Mouse (Mus musculus): ENCODE measurements around the gene Trim63.
"Not testable (repeated sequence)": the region's sequence is repeated elsewhere in the genome, so short reads cannot be mapped to it uniquely, and the experiment has no call there.

Gene Trim63

DNA sequence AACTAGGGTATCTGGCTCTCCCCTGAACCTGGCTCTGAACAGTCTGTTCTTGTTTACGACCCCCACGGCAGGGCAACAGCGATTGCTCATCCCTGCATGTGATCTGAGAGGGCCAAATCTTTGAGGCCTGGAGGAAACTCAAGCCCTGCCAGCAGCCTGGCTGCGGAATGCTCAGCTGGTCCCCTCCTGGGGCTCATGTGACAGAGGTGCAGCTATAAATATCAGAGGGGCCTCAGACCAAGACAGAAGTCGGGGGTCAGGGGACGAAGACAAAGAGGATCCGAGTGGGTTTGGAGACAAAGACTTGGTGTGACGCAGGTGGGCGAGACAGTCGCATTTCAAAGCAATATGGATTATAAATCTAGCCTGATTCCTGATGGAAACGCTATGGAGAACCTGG is at the start of gene Trim63:
Gene Trim63 (plus strand): TSS at position 245 of the 400 bp plus-strand sequence.
- no peak for DNase-seq (ENCODE audit: low spot score in 2 of 2)

DNA sequence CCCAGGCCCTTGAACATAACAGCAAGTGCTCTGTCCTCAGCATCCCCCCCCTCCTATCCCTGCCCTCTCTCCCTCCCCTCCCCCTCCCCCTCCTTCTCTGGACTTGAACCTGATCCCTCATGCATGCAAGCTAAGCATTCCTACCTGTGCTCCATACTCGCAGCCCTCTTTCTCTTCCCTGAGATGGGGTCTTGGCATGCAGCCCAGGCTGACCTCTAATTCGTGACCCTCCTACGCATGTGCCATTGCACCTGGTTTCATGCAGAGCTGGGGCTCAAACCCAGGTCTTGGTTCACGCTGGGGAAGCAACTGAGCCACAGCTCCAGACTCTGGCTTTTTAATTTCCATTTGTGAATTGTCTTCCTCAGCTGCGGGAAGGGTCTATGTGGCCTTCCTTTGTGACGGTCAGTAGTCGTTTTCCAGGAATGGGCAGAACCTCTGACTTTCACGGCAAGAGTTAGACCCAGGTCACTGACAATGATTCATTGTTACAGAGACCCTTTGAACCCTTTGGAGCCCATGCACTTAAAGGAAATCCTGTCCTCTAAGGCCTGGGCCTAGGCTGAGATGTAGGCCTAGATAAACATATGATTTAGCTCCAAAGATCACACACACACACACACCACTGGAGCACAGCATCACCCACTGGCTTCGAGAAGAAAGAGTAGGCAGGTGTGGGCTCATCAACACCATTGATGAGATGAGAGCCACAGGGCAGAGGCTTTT is 48.9 kb upstream of the Trim63 start:
- DNase-seq (ENCODE audit: low spot score in 2 of 2): no peak

DNA sequence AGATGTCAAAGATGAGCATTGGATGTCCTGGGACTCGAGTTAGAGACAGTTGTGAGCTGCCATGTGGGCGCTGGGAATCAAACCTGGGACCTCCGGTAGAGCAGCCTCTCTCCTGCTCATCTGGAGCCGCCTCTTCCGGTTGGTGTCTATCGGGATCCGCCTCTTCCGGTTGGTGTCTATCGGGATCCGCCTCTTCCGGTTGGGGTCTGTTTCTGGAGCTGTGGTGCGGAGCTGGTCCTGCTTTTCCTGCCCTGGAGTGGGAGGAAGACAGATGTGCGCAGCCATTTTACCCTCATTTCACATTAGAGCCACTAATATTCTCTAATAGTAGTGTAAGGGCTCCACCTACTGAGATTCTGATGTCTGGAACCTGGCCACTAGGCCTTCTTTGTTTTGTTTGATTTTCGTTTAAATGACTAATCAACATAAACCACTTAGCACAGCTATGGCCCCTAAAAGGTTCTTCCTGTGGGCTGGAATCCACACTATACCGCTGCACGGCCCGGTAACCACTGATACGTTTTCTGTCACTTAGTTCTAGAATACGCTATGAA is 46.7 kb upstream of the Trim63 start:
- DNase-seq (ENCODE audit: low spot score in 2 of 2): no peak

DNA sequence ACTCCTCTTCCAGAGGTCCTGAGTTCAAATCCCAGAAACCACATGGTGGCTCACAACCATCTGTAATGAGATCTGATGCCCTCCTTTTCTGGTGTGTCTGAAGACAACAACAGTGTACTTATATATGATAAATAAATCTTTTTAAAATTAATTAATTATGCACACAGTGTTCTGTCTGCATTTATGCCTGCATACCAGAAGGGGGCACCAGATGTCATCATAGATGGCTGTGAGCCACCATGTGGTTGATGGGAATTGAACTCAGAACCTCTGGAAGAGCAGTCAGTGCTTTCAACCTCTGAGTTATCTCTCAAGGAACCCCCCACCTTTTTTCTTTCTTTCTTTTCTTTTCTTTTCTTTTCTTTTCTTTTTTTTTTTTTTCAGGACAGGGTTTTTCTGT is 45.3 kb upstream of the Trim63 start:
- DNase-seq (ENCODE audit: low spot score in 2 of 2): not testable (repeated sequence)

DNA sequence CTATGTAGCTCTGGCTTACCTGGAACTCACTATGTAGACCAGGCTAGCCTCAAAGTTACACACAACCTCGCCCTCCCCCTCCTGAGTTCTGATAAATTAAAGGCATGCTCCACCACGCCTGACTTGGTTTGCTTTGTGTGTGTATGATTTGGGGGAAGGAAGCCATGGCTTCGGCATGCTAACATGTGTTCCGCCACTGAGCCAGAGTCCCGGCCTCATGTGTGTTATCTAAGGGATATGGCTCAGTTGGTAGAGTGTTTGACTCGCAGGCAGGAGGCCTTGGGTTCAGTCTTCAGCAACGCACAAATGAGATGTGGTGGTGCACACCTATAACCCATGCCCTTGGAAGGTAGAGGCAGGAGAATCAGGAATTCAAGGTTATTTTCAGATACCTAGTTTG is 42.9 kb upstream of the Trim63 start:
- no peak for DNase-seq (ENCODE audit: low spot score in 2 of 2)

DNA sequence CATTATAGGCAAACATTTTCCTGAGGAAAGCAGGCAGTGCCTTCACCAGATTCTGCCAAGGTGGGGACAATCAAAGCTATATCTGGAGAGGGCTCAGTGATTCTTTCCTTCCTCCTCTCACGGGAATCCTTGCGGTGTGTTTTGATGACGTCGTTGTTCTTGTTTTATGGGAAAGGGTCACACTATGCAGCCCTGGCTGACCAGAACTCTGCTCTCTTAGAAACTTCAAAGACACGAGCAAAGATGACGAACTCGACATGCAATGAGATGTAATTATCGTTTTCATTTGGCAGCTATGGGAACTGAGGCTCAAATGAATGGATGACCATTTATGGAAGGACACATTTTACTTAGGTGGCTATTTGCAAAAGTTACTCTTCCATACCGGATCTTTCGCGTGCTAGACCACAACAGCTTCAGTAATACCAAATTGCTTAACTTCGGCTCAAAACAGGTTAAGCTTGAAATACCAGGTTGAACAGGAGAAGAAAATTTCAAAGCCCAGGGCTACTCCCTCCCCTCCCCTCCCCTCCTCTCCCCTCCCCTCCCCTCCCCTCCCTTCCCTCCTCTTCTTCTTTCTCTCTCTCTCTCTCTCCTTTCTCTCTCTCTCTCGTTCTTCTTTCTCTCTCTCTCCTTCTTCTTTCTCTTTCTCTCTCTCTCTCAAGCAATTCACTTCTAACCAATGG is 42.0 kb upstream of the Trim63 start:
- DNase-seq (ENCODE audit: low spot score in 2 of 2): no peak

DNA sequence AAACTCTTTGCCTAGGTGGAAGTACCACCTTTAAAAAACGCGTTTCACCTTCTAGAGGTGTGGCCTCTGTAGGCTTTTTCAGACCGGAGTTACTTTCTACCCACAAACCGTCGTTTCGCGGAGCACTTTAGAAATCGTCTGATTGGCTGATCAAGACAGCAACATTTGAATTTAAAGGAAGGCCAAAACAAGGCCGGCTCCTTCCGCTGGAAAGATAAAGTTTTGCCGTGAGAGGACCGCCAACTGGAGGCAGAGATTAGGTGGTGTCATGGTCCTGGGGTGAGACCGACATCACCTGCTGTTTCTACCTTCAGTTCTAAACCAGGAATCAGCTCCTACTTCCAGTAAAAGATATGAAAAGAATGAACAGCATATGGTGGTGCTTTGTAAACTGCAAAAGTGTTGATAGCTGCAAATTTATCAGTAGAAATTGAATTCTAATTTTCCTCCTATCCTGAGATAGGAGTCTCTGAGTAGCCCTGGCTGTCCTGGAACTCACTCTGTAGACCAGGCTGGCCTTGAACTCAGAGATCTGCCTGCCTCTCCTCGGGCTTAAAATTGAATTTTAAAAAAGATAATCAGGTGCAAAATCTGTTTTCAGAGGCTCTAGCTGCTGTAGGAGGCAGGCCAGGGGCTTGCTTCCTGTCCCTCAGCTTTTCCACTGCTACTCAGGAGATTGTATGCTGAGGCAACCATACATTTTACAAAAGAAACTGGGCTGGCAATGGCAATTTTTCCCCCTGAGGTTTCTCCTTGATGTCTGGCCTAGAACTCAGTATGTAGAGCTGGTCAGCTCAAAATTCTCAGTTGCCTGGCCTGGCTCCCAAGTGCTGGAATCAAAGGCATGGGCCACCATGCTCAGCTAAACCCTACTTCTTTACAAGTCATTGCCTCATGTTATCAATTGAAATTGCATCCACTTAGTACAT is 41.2 kb upstream of the Trim63 start:
- peak in 1 of 2 experiments; percentile 56 for DNase-seq (ENCODE audit: low spot score in 2 of 2)

DNA sequence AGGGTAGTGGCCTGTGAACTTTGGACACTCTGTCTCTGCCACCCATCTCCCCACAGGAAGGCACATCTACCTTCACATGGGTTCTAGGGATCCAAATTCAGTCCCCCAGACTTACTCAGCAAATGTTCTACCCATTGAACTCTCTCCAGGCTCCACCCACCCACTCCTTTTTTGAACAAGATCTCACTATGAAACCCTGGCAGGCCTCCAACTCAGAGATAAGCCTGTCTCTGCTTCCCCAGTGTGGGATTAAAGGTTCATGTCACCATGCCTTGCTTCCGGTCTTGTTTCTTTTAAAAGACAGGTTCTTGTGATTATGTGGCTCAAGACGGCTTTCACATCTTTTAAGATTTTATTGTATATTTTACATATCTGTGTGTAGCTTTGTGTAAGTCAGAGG is 30.0 kb upstream of the Trim63 start:
- DNase-seq (ENCODE audit: low spot score in 2 of 2): no peak

DNA sequence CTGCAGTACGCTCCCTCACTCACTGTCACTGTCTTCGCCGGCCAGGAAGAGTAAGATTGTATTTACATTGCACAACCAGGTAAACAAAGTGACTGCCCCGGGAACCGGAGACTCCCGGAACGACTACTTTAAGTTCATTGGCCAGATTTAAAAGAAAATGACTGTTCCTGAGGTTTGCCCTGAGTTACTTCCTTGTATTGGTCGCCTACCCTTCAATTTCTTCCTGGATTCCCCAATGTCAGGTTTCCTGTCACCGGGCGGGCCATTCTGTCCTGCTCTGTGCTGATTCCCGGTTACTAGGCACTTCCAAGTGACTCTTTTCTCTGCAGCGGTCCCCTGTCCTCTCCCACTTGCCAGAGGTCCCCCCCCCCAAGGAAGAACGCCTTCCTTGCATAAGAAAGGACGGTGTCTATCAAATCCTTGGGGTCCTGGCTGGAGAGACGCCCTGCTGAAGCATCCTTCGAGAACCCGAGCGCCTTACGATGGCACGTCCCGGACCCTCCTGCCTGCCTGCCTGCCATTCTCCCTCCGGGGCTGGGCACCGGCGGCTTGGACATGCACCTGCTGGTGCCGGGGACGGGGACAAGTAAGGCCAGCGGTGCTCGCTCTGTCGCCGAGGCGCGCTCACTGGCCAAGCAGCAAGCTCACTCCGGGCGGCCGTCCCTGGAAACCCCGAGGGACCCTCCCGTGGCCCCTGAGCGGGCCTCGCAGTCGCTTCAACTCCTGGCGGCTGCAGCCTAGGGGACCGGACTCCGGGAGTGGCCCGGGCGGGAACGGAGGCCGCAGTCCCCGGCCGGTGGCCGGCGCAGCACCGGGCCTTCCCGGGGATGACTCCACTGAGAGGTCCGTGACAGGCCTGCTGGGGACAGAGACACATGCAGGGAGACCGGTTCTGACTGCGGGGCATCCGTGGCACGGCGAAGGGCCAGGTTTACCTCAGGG is 28.4 kb upstream of the Trim63 start:
- no peak for DNase-seq (ENCODE audit: low spot score in 2 of 2)

DNA sequence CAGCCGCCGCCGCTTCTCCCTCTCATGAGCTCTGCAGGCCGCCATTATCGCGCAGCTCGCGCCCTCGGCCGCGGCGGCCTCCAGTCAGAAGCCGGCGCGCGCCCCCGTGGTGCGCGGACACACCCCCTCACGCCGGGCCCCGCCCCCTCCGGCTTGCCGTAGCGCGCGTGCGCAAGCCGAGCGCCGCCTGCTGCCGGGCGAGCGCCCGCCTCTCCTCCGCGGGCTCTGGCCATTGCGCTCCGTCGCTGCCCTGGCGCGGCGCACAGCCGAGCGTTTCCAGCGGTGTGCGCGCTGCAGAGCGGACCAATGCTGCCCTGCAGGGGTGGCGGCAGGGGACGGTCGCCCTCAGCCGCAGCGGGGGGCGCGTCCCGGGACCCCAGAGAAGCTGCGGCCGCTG is 27.8 kb upstream of the Trim63 start:
- peak; percentile 97 to 98 for DNase-seq (ENCODE audit: low spot score in 2 of 2)

DNA sequence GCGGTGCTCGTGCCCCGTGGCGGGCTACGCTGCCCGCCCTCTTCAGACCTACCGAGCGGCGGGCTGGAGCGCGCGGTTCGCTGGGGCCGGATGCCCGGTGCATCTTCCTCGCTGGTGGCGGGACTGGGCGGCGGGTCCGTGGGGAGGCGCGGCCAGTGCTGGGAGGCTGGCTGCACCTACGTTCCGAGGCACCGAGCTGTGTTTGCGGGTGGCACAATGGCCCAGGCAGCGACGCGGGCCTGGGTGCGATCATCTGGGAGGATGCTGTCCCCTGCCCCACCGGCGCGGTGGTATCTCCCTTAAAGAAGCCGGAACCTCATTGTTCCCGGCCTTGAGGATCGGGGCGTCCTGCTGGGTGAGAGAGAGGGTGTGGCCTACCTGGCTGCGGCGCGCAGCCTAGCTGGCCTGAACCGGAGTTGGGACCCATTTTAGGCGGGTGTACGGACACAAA is 27.3 kb upstream of the Trim63 start, which contains the start of gene Pdik1l:
Gene Pdik1l (minus strand): TSS at position 321 of the 451 bp plus-strand sequence.
- DNase-seq (ENCODE audit: low spot score in 2 of 2): peak; percentile 69 to 74

DNA sequence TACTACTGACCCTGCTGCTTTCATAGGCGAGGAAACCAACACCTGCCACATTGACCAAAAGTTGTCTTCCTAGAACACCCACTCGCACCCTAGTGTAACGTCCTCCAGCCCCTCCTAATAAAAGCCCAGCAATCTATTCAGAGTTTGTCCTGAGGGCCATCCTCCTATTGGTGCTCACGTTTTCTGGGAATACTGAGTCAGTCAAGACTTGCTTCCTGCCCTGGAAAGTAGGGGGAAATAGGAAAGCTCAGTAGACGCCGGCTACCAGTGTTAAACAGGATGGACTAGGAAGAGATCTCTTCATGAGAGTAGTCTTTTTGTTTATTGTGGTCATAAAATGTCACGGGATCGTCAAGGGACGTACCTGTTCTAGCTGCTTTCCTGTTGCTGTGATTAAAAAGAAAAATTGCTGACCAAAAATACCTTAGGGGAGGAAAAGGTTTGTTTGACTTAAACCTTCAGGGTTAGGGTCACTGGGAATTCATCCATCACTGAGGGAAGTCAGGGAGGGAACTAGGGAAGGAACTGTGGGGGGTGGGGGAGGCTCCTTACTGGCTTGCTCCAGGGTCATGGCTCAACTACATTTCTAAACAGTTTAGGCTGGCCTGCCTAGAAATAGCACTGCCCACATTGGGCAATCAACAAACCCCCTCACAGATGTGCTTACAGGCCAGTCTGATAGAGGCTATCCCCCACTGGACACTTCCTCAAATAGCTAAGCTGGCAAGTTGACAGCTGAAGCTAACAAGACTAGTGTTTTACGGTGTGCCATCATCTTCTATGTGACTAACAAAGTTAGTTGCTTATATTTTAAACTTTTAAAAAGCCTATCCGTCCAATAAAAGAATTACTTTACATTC is 26.3 kb upstream of the Trim63 start:
- no peak for DNase-seq (ENCODE audit: low spot score in 2 of 2)

DNA sequence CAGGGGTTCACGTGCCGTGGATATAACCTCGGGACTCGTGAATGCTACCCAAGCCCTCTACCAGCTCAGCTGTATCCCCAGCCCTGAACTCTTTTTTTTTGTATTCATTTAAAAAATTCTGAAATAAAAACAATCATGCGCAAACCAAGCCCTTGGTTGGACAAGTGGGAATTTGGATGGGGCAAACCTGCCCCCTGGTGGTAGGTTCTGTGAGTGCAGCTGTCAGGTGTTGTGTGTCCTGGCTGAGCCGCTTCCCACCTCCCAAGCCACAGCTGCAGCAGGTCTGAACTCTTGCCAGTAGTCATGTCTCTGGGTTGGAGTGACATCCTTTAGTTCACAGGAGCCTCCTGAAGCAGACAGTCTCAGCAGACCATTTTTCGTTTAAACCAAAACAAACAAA is 22.9 kb upstream of the Trim63 start:
- DNase-seq (ENCODE audit: low spot score in 2 of 2): peak; percentile 55 to 75

DNA sequence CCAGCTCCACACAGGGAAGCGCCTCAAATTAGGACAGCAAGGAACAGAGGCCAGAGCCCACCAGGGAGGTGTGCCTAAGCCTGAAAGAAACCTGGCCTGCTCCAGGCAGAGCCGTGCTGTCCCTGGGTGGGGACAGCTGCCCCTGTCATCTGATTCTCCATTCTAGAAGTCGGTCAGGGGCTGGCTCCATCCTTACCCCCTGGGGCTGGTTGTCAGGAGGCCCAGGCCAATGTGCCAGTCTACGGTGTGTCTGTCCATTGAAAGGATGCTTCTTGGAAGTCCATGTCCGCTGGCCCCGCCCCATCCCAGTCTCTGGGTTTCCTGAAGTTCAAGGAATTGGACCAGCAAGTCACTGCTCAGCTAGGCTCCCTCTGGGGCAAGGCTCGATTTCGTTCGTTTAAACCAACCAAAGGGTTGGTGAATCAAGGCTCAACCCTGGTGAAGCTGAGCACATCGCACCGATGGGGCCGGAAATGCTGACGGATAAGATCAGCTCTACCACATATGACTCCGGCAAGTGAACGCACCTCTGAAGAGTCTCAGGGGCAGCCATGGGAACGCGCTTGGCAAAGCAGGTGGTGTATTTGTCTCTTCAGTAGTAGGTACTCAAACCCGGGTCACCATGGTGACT is 21.7 kb upstream of the Trim63 start:
- no peak for DNase-seq (ENCODE audit: low spot score in 2 of 2)

DNA sequence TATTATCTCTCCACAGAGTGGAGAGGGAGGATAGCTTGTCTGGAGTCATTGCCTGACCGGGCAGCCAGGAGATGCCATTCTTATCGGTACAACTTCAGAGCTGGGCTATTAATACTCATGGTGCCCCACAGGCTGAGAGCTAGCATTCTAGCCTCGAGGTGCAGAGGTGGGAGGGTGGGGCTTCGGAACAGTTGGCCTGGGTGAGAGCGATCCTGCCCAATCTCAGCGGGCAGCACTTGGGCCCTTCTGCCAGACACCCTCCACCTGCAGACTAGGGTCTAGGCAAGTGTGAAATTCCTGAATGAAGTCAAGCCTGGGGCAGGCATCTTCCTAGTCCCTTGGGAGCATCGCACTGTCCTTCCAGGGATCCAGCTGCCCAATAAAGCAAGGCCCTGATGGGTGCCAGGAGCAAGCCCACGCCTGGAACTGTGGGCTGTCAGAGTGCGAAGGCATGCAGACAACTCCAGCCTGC is 21.2 kb upstream of the Trim63 start:
- no peak for DNase-seq (ENCODE audit: low spot score in 2 of 2)

DNA sequence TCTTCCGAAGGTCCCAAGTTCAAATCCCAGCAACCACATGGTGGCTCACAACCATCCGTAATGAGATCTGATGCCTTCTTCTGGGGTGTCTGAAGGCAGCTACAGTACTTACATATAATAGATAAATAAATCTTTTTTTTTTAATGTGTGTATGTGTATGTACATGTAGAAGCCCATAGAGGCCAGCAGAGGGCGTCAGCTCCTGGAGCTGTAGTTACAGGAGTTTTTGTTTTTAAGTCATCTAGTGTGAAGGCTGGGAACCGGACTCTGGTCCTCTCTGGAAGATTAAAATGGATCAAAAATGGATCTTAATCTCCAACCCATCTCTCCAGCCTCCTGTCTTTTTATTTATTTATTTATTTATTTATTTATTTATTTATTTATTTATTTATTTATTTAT is 18.8 kb upstream of the Trim63 start:
- not testable (repeated sequence) for DNase-seq (ENCODE audit: low spot score in 2 of 2)

DNA sequence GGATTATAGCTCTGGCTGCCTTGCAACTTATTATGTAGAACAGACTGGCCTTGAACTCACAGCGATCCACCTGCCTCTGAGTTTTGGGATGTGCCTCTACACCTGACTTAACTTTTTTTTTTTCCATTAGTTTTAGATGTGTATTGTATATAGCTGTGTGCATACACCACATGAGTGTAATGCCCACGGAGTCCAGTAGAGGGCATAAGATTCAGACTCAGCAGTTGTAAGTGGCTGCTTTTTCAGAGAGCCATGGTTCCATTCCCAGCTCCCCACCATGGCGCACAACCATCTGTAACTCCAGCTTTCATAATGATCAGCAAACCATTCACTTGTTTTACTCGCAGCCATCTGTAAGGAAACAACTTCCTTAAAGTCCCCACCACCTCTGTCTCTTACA is 18.4 kb upstream of the Trim63 start:
- no peak for DNase-seq (ENCODE audit: low spot score in 2 of 2)

DNA sequence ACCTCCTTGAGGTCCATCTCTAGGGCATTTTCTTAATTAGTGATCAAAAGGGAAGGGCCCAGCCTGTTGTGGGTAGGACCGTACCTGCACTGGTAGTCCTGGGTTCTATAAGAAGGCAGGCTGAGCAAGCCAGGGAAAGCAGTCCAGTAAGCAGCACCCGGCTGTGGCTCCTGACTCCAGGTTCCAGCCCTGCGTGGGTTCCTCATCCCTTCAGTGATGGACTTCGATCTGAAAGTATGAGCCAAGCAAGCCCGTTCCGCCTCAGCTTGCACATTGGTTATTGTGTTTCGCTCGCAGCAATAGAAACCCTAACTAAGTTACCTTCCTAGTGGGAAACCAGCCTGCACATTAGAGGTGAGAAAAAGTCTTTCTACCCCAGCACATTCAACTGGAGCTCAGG is 17.6 kb upstream of the Trim63 start:
- DNase-seq (ENCODE audit: low spot score in 2 of 2): no peak

Measured in urinary bladder, postnatal 4 days (tissue).